Mouse (Mus musculus) ES-Bruce4 (cell line): ENCODE measurements around the gene Asap3. TPM values are rescaled to one million over a fixed set of nuclear protein-coding genes. Genes with fewer than 3 reads are reported as not detected.

Experiments
- H3K27ac ChIP-seq: 2 replicates; pipeline ENCODE4 v1.5.1; 2012; ENCODE audit warnings: low read length, inconsistent platforms; ENCODE audit not compliant: insufficient read depth
- H3K27me3 ChIP-seq: 2 replicates; pipeline ENCODE4 v1.6.1; 2012; ENCODE audit warnings: mild to moderate bottlenecking, low read length, inconsistent platforms; ENCODE audit not compliant: control insufficient read depth, poor library complexity, insufficient read depth, severe bottlenecking
- H3K36me3 ChIP-seq: 2 replicates; pipeline ENCODE4 v1.6.1; 2012; ENCODE audit warnings: inconsistent platforms, mild to moderate bottlenecking, low read length, moderate library complexity; ENCODE audit not compliant: control insufficient read depth, poor library complexity, insufficient read depth, severe bottlenecking
- H3K4me1 ChIP-seq: one replicate; pipeline ENCODE4 v1.8.1; 2011; ENCODE audit warnings: low read length; ENCODE audit not compliant: control insufficient read depth, insufficient read depth
- H3K4me3 ChIP-seq: 2 replicates; pipeline ENCODE4 v1.5.1; 2011; ENCODE audit warnings: low read depth, mild to moderate bottlenecking, low read length
- H3K9ac ChIP-seq: 2 replicates; pipeline ENCODE4 v1.6.1; 2012; ENCODE audit warnings: low read depth, mild to moderate bottlenecking, inconsistent platforms; ENCODE audit not compliant: poor library complexity, severe bottlenecking
- H3K9me3 ChIP-seq: replicated peaks from 2 replicates; pipeline ENCODE4 v1.6.1; 2012; ENCODE audit warnings: mild to moderate bottlenecking, low read length, inconsistent platforms; ENCODE audit not compliant: control insufficient read depth, poor library complexity, insufficient read depth, severe bottlenecking
- CTCF ChIP-seq: IDR thresholded peaks from one replicate; pipeline ENCODE4 v1.8.1; 2011; ENCODE audit warnings: low read depth, low read length
- EP300 ChIP-seq: IDR thresholded peaks from 2 replicates; pipeline ENCODE4 v1.6.1; 2011; ENCODE audit warnings: low read depth, low read length; ENCODE audit not compliant: insufficient read depth
- POLR2A ChIP-seq: IDR thresholded peaks from one replicate; pipeline ENCODE4 v1.8.1; 2011; ENCODE audit warnings: low read length; ENCODE audit not compliant: insufficient read depth
- polyA plus RNA-seq: library from polyadenylated mRNA; stranded (reverse); fragments of >200 nt; gene quantifications from 2 replicates; pipeline ENCODE4 v1.2.4, GENCODE M21; 2011; ENCODE audit warnings: low read depth; ENCODE audit not compliant: missing spikeins, insufficient read depth, insufficient read length

Gene Asap3
- polyA plus RNA-seq, 1 experiment, result 7.2 TPM

DNA sequence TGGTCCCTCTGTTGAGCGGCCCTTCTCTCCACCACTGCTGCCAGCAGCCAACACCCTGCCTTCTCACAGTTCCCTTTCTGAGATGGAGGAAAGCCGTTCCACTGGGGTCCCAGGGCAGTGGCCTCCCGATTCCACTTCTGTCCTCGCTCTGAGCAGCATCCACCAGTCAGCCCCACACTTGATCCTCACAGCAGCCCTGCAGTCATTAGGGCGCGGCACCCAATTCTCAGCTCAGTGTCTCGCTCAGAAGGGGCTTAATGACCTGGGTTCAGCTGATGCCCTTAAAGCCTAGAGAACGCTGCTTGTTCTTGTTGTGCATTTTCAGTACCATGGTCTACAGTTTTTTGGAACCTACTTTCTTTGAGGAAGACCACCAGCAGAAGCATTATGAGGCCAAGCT, 74.9 kb downstream of the Asap3 start:
- Histone ChIP-seq H3K4me1 (no peaks in the 10 kb centered on the region), H3K27ac (no peak overlapping the region), H3K36me3 (no peaks in the 10 kb centered on the region), H3K9ac (no peak overlapping the region), H3K4me3 (no peak overlapping the region), H3K9me3 (no peaks in the 10 kb centered on the region), H3K27me3 (no peaks in the 10 kb centered on the region)
- TF ChIP-seq POLR2A (no peak), EP300 (no peak), CTCF (no peak)

DNA sequence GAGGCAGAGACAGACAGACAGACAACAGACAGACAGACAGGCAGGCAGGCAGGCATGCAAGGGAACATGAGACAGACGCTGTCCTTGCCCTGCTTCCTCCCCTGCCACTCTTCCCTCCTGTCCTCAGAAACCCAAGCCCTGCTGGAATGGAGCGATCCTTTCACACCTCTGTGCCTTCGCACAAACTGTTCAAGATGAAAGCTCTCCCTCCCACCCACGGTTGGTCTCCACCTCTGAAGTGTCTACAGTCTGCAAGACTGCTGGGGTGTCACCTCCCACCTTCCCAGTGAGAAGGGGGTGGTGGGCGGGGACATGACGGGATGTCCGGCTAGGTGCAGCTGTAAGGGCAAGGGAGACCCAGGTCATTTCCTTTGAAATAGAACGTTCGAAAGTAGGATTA, 75.4 kb downstream of the Asap3 start:
- H3K27ac ChIP-seq, result no peak overlapping the region
- no peaks in the 10 kb centered on the region for H3K36me3 ChIP-seq
- H3K4me3 ChIP-seq, result no peak overlapping the region
- no peaks in the 10 kb centered on the region for H3K4me1 ChIP-seq
- no peaks in the 10 kb centered on the region for H3K27me3 ChIP-seq
- no peak overlapping the region for H3K9ac ChIP-seq
- H3K9me3 ChIP-seq, result no peaks in the 10 kb centered on the region
- TF ChIP-seq POLR2A (no peak), EP300 (no peak), CTCF (no peak)

DNA sequence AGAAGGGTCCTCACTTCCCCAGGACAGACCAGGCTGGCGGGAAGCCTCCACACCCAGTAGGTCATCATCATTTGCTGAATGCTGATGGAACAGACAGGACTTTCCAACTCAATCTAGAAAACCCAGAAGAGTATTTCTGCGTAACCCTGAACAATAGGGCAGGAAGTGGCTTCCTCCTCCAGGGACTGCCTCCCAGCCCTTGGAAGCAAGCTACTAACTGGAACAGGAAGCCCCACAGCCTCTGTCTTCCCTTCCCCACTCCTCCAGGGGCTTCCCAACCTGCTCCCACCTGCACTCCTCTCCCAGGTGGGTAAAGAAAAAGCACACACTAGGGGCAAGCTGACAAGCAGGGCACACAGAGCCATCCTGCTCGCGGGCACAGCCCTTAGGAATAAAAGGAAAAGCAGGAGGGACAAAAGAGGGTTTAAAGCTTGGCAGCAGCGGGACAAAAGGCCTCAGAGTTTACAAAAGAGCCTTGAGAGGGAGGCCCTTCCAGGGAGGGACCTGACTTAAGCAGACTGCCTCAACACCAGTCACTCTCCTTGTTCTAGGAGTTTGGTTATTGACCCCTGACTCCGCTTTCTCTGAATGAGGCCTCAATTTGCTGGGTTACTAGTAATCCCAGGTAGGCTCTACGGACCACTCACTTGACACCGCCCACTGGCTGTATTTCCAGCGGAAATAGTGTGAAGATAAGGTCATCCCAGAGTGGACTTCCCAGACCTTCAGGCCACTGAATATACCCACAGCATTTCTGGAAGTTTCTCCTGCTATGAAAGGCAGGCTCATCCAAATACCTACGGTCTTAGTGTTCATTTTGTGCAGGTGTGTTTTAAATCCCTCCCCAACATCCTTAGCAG, 76.7 kb downstream of the Asap3 start:
- no peak for TF ChIP-seq EP300

DNA sequence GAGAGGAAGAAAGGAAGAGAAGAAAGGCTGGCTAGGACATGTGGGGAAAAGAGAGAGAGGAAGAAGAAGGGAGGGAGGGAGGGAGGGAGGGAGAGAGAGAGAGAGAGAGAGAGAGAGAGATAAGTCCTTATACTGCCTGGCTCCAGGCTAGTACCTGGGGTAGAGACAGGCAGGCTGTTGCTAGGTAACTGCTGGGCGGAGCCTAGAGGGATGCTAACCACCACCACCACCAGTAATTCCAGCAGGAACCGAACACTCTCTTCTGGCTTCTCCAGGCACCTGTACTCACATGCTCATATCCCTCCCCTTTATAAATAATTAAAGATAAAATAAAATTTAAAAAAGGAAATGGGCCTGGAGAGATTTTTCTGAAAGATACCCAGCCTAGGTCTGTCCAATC, 77.6 kb downstream of the Asap3 start:
- TF ChIP-seq POLR2A (no peak), CTCF (no peak), EP300 (no peak)
- no peaks in the 10 kb centered on the region for H3K4me1 ChIP-seq
- no peaks in the 10 kb centered on the region for H3K9me3 ChIP-seq
- H3K27ac ChIP-seq, result no peak overlapping the region
- no peak overlapping the region for H3K4me3 ChIP-seq
- no peaks in the 10 kb centered on the region for H3K36me3 ChIP-seq
- H3K27me3 ChIP-seq, result no peaks in the 10 kb centered on the region
- no peak overlapping the region for H3K9ac ChIP-seq

More for the DNA sequence above, 76.7 kb downstream of the Asap3 start:
- Histone ChIP-seq H3K9me3 (no peaks in the 10 kb centered on the region), H3K9ac (no peak overlapping the region), H3K36me3 (no peaks in the 10 kb centered on the region), H3K4me3 (no peak overlapping the region), H3K4me1 (no peaks in the 10 kb centered on the region), H3K27ac (no peak overlapping the region), H3K27me3 (no peaks in the 10 kb centered on the region)

DNA sequence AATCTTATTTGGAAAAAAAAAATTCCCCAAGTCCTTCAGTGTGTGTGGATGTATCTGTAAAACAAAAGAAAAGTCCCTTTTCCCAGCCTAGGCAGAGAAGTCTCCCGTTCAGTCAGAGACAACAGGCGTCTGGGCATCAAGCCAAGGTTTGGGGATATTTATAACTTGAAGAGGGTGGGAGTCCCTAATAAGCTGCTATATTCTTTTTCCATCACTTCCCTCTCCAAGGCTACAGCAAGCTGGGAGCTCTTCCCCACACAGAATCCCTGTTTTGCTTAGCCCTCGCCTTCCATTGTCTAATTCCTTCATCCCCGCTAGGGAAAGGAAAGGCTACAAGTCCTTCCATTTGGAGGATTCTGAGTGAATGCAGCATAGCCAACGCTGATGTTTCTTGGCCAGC, 78.3 kb downstream of the Asap3 start, which contains the start of gene Zfp46:
Gene Zfp46 (plus strand): TSS at position 229 of the 400 bp plus-strand sequence.
- Histone ChIP-seq H3K27ac (no peak within 1 kb of the TSS), H3K9me3 (no peaks in the 10 kb centered on the region), H3K27me3 (no peaks in the 10 kb centered on the region), H3K4me3 (peak within 1 kb of the TSS; percentile 98), H3K4me1 (no peaks in the 10 kb centered on the region), H3K9ac (peak within 1 kb of the TSS; percentile 51), H3K36me3 (no peaks in the 10 kb centered on the region)
- TF ChIP-seq POLR2A (no peak), EP300 (no peak), CTCF (no peak)

DNA sequence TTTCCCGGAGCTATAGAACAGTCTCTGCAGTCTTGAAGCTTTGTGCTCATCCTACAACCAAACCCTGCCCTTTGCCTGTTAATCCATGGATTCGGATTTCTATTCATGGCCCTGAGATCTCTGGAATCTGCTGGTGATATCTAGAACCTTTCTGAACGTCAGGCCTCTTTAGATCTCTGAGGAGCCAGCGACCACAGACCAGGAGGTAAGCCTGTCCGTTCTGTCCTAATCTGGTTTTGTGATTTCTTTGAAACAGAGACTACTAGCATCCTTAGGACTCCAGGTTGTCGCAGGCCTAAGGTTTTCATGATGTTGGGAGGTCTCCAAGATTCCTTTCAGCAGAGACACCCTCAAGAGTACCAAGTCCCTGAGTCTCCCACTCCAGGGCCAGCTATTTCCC, 78.7 kb downstream of the Asap3 start:
- H3K27ac ChIP-seq, result no peak overlapping the region
- no peaks in the 10 kb centered on the region for H3K36me3 ChIP-seq
- H3K9me3 ChIP-seq, result no peaks in the 10 kb centered on the region
- no peaks in the 10 kb centered on the region for H3K4me1 ChIP-seq
- no peaks in the 10 kb centered on the region for H3K27me3 ChIP-seq
- H3K4me3 ChIP-seq, result peak overlapping the region; percentile 52
- no peak for TF ChIP-seq POLR2A
- TF ChIP-seq EP300, result no peak
- TF ChIP-seq CTCF, result no peak
- peak overlapping the region; percentile 51 for H3K9ac ChIP-seq
